Mouse (Mus musculus) lung, adult 2 months (tissue): ENCODE results near the gene Fam168a. TPM values are rescaled to one million over a fixed set of nuclear protein-coding genes. Genes with fewer than 3 reads are reported as not detected.

Experiments
- DNase-seq: peaks from one replicate; pipeline ENCODE4 v3.0.0; 2022
- H3K4me1 ChIP-seq: fragments of 200-500 bp; 2 replicates; pipeline ENCODE4 v1.6.1; 2011; ENCODE audit warnings: low read length; ENCODE audit not compliant: control insufficient read depth, insufficient read depth
- H3K4me3 ChIP-seq: fragments of 200-500 bp; replicated peaks from 2 replicates; pipeline ENCODE3; 2011; ENCODE audit warnings: low read depth, mild to moderate bottlenecking, control low read depth, low read length; ENCODE audit errors: extremely low read depth
- CTCF ChIP-seq: fragments of 200-500 bp; IDR thresholded peaks from 2 replicates; pipeline ENCODE4 v1.5.1; 2011; ENCODE audit warnings: mild to moderate bottlenecking, low read length, control low read depth; ENCODE audit not compliant: insufficient read depth
- POLR2A ChIP-seq: fragments of 200-500 bp; IDR thresholded peaks from 2 replicates; pipeline ENCODE4 v1.6.1; 2011; ENCODE audit warnings: low read depth, mild to moderate bottlenecking, control low read depth, low read length, borderline replicate concordance; ENCODE audit errors: extremely low read depth
- WGBS: fragments of 180-500 bp; shearing (Covaris S2); methylation state at CpG from one replicate; pipeline ENCODE4 v1.1.7; 2018; 5-methylcytosine and 5-hydroxymethylcytosine counted together
- polyA plus RNA-seq: library from polyadenylated mRNA; depleted of rRNA; stranded (reverse); fragments of >200 nt; gene quantifications from 2 replicates; pipeline ENCODE4 v1.2.3, GENCODE M21; 2012

The Fam168a gene
- polyA plus RNA-seq, 1 experiment = 84.8 TPM

DNA sequence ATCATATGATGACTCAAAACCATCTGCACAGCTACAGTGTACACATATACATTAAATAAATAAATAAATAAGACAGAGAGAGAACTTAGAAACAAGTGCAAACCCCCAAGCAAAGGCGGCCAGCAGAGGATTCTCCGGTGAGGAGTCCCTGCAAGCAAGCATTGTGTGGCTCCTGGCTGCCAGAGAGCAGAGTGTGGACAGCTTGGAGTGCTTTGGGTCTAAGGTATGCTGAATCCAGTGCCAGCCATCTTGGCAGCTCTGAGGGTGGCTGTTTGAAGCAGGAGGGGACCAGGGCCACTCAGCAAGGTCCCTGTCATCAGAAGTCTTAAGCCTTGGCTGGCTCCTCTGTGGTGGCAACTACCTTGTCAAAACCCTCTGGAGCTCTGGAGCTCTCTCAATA, 31.5 kb upstream of the Fam168a start:
- H3K4me1 ChIP-seq = no peaks in the 10 kb centered on the region
- no peak for DNase-seq
- no peak for TF ChIP-seq CTCF
- no peak for TF ChIP-seq POLR2A
- WGBS = 94% methylated on average over 2 of the region's 2 CpGs
- no peak overlapping the region for H3K4me3 ChIP-seq

DNA sequence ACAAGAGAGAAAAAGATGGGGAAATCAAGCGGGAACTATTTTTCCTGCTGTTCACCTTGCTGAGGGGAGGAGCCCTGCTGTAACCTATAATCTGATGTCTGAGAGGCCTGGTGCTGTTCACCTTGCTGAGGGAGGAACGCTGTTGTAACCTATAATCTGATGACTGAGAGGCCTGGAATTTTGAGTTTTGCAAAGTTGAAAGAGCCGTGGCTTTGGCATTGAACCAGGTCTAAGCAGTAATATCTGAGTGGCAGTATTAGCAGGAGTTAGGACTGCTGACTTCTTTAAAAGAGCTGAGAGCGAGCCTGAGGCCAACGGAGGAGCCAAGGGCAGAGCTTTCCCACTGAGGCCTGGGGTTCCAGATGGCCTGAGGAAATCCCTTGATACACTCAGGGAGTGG, 28.4 kb upstream of the Fam168a start:
- H3K4me3 ChIP-seq = no peak overlapping the region
- WGBS = 62% methylated on average over 5 of the region's 5 CpGs
- TF ChIP-seq POLR2A (no peak), CTCF (no peak)
- DNase-seq = no peak
- no peaks in the 10 kb centered on the region for H3K4me1 ChIP-seq

DNA sequence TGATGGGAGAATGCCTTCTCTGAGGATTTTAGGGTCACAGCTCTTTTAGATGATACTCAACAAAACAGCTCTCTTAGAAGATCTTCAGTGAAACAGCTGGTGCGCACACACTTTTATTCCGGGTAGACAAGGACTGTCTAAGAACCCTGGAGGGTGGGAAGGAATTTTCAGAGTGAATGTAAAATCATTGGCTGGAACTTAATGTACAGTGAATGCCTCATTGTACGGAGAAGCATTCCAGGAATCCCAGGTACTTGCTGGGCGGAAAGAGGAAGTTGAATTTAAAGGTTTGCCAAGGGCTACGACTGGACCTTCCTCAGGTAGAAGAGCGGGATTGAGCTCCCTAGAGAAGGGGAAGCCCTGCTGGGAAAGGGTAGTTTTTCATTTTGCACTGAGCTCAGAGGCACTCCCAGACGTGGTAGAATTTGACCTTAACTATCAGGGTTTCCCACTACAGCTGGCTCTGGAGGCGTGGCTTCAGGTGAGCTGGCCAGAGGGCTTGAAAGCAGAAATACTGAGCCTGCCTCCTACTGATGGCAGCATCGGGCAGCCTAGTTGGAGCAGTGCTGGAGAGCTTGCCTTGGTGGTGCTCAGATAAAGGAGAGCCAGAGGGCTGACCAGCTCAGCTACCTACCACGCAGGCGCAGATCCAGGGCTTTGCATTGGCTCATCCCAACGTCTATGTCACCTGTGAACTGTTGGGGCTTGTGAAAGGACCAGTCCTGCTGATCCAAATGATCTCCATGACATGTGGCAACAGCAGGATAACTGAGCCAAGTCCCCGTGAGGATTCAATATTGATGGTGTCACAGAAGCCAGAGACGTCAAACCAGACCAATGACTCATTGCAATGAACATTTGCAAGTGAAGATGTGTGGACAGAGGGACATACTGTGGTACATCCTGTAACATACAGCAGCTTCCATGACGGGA, 27.2 kb upstream of the Fam168a start:
- no peaks in the 10 kb centered on the region for H3K4me1 ChIP-seq
- WGBS = 55% methylated on average over 15 of the region's 15 CpGs
- TF ChIP-seq POLR2A = no peak
- no peak overlapping the region for H3K4me3 ChIP-seq
- DNase-seq = no peak

DNA sequence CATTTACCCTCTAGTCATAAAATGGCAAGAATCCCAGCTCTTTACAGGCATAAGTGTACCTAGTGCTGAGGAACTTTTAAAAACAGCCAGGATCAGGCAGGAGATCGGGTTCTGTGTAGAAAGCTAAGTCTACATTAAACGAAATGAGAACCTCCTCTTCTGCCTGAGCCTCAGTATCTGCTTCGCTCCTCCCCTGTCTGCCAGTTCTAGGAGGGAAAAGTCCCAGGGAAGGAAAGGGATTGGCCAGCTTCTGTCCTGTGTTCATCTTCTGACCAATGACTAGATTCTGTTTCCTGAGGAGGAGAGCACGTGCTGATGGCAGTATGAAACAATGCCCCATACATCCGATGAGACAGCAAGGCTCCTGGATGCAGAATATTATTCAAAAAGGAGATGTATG, 25.3 kb upstream of the Fam168a start:
- WGBS = 46% methylated on average over 5 of the region's 5 CpGs
- no peak for TF ChIP-seq POLR2A
- TF ChIP-seq CTCF = no peak
- Histone ChIP-seq H3K4me3 (no peak overlapping the region), H3K4me1 (no peaks in the 10 kb centered on the region)
- DNase-seq = no peak

DNA sequence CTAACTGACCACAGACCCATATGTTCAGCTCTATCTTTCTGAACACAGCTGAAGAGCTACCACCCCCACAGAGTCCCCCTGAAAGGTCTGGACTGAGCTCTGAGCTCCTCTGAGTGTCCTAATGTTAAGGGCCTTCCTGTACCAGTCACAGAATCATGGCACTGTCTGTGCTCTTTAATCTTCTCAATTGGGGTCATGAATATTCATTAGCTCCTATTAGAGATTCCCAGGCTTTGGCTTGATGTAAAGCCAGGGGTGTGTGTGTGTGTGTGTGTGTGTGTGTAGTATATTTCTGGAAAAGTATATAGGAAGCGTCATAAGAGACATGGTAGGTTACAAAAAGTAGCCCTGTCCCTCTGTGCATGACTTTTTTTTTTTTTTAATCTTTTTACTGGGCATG, 23.2 kb upstream of the Fam168a start:
- no peaks in the 10 kb centered on the region for H3K4me1 ChIP-seq
- no peak for DNase-seq
- H3K4me3 ChIP-seq = no peak overlapping the region
- TF ChIP-seq CTCF = no peak
- no peak for TF ChIP-seq POLR2A
- 100% methylated on average over 1 of the region's 1 CpGs for WGBS

DNA sequence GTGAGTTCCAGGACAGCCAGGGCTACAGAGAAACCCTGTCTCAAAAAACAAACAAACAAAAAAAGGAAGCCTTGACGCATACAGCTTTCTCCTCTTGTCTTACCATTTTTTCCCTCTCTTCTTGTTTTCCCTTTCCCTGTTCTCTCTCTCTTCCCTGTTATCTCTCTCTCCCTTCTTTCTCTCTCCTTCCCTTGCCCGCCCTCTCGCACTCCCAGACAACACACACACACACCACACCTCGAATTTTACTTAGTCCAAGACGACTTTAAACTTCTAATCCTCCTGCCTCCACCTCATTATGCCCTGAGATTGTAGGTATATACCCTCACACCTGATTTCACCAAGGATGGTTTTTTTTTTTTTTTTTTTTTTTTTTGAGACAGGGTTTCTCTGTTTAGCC, 22.4 kb upstream of the Fam168a start:
- WGBS = 65% methylated on average over 5 of the region's 5 CpGs
- no peak overlapping the region for H3K4me3 ChIP-seq

DNA sequence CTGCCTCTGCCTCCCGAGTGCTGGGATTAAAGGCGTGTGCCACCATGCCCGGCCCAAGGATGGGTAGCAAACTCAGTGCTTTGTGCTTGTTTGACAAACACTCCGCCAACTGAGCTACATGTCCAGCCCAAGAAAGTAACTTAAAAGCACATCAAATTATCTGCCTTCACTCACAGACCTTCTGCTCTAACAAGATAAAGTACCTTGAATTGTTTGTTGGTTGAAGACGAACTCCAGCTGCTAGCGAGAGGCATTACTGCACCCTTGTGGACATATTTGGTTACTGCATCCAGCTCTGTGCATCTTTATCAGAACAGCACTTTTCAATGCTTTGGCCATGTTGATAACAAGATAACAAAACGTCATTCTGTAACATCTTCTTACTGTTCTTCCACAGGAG, 21.9 kb upstream of the Fam168a start:
- no peak for TF ChIP-seq POLR2A
- TF ChIP-seq CTCF = peak; percentile 58
- H3K4me1 ChIP-seq = no peaks in the 10 kb centered on the region
- no peak overlapping the region for H3K4me3 ChIP-seq
- 42% methylated on average over 7 of the region's 7 CpGs for WGBS
- peak; percentile 32 for DNase-seq

More for the DNA sequence above, 22.4 kb upstream of the Fam168a start:
- no peaks in the 10 kb centered on the region for H3K4me1 ChIP-seq
- no peak for DNase-seq
- TF ChIP-seq POLR2A (no peak), CTCF (no peak)

DNA sequence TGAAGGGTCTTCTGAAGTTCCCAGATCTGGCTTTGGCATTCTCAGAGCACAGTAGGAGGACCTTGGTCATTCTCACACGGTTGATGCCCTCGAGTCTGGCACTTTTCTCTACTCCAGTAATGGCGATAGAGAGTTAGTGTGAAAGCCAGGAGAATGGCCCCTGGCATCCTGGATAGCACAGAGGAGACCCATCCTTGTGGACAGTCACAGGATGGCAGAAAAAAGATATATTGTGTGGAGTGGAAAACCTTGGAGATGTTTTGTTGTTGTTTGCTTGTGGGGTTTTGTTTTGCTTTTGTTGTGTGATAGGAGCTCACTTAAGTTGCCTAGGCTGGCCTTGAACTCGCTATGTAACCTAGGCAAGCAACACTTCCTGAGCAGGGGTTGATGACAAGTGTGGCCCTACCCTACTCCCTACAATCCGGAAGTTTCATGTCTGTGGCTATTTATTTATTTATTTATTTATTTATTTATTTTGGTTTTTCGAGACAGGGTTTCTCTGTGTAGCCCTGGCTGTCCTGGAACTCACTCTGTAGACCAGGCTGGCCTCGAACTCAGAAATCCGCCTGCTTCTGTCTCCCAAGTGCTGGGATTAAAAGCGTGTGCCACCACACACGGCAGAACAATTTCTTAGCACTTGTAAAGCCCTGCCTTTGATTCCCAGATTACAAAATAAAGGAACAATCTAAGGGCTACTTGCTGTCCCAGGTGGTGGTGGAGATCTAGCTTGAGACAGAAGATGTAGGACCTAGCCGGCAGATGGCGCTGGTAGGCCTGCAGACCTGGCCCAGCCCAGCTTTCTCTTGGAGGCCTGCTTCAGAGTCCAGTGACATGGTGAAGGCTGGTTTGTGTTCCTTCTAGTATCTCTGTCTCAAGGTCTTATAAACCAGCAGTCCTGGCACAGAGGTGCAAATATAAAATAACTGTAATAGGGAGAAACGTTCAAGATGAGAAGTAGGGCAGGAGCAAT, 21.1 kb upstream of the Fam168a start:
- 39% methylated on average over 13 of the region's 13 CpGs for WGBS
- Histone ChIP-seq H3K4me1 (no peaks in the 10 kb centered on the region), H3K4me3 (no peak overlapping the region)
- peak; percentile 70 for DNase-seq
- TF ChIP-seq CTCF (peak; percentile 93), POLR2A (no peak)

DNA sequence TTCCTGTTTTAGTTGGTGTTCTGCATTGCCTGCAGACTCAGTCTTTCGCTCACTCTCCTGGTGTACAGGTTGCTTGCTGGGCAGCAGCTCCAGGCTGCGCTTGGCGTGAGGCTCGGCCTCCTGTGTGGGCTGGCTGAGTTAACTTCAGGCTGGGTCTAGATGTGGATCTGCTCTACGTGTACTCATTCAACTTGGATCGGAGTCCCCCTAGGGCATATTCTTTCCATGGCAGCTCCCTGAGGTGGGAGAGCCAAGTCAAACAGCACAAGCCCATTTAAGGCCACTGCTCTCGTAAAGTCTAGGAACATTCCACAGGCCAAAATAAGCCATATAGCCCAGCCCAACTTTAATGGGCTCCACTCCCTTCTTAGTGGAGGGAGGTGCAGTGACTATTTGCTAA, 18.0 kb upstream of the Fam168a start:
- TF ChIP-seq CTCF (no peak), POLR2A (no peak)
- no peak for DNase-seq
- 80% methylated on average over 7 of the region's 7 CpGs for WGBS
- no peaks in the 10 kb centered on the region for H3K4me1 ChIP-seq
- no peak overlapping the region for H3K4me3 ChIP-seq

DNA sequence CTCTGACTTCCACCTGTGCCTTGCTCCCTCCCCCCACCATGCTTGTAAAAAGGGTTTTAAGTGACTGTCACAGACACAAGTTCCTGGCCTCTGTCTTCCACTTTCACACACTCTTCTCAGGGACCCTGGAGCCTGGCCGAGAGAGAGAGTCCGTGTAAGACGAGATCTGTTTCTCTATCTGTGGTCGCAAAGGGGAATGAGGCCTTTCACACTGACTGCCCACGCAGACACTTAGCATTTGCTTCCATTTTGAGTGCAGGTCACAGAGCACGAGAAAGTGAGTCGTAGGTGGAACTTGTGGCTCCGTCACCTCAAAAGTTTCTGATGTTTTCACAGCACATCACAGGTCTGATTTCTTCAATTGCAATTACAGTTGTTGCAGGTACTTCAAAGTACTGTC, 13.2 kb upstream of the Fam168a start:
- 74% methylated on average over 8 of the region's 8 CpGs for WGBS
- TF ChIP-seq POLR2A (no peak), CTCF (no peak)
- Histone ChIP-seq H3K4me3 (no peak overlapping the region), H3K4me1 (no peaks in the 10 kb centered on the region)
- no peak for DNase-seq
